Mouse (Mus musculus) C3H10T1/2 (cell line): ENCODE measurements around the gene Fgf10. TPM values are rescaled to one million over a fixed set of nuclear protein-coding genes. Genes with fewer than 3 reads are reported as not detected.

Source experiments
- polyA plus RNA-seq, 2 experiments: library from polyadenylated mRNA; unstranded; fragments of >200 nt; fragmentation: generic; extraction: Trizol; gene quantifications; one replicate each; pipeline ENCODE4 v1.2.1; 2012; ENCODE audit warnings: missing spikeins in 2 of 2

Gene Fgf10
- polyA plus RNA-seq = 1 to 10 TPM; 1.3 to 8.6 TPM

GRCm38 (mm10) chr13:118669491-118669890, at the start of gene Fgf10:
TSS of gene Fgf10 (plus strand) at chr13:118669791.

